Mouse (Mus musculus) forebrain, embryonic 12.5 days (tissue): ENCODE data around the gene BC049715. TPM values are rescaled to one million over a fixed set of nuclear protein-coding genes. Genes with fewer than 3 reads are reported as not detected.

Experiments used
- ATAC-seq: fragments of 200-750 bp; cut with Nextera tagmentation; 2 replicates; pipeline ENCODE4 v1.8.0; 2017; ENCODE audit warnings: moderate TSS enrichment; ENCODE audit not compliant: low FRiP score
- H3K27ac ChIP-seq: fragments of 300-500 bp; sonication (generic); 2 replicates; pipeline ENCODE4 v1.5.1; 2016; ENCODE audit warnings: mild to moderate bottlenecking
- H3K27me3 ChIP-seq: fragments of 300-500 bp; sonication (generic); 2 replicates; pipeline ENCODE4 v1.6.1; 2016; ENCODE audit warnings: mild to moderate bottlenecking
- H3K36me3 ChIP-seq: fragments of 300-500 bp; sonication (generic); replicated peaks from 2 replicates; pipeline ENCODE4 v1.6.1; 2016; ENCODE audit warnings: mild to moderate bottlenecking
- H3K4me1 ChIP-seq: fragments of 300-500 bp; sonication (generic); 2 replicates; pipeline ENCODE4 v1.6.1; 2016
- H3K4me2 ChIP-seq: fragments of 300-500 bp; sonication (generic); 2 replicates; pipeline ENCODE4 v1.6.1; 2016; ENCODE audit warnings: mild to moderate bottlenecking, moderate library complexity
- H3K4me3 ChIP-seq: fragments of 300-500 bp; sonication (generic); replicated peaks from 2 replicates; pipeline ENCODE4 v1.5.1; 2016; ENCODE audit warnings: mild to moderate bottlenecking
- H3K9ac ChIP-seq: fragments of 300-500 bp; sonication (generic); 2 replicates; pipeline ENCODE4 v1.6.1; 2016; ENCODE audit warnings: mild to moderate bottlenecking
- H3K9me3 ChIP-seq: fragments of 300-500 bp; sonication (generic); 2 replicates; pipeline ENCODE4 v1.6.1; 2016
- WGBS: fragments of 180-500 bp; shearing (Covaris S2); methylation state at CpG from one replicate; pipeline ENCODE4 v1.1.7; 2016; 5-methylcytosine and 5-hydroxymethylcytosine counted together
- polyA plus RNA-seq: library from polyadenylated mRNA; unstranded; fragments of >200 nt; fragmentation: Nextera tagmentation; extraction: Ambion mirVana; gene quantifications from 2 replicates; pipeline ENCODE4 v1.2.1, GENCODE M21; 2016

Gene BC049715
- polyA plus RNA-seq, 1 experiment from 2014 or later, result 1.9 TPM

GRCm38 (mm10) chr6:136856071-136856636, 28.7 kb downstream of the BC049715 start:
- Histone ChIP-seq H3K9ac (no peak overlapping the region), H3K4me2 (no peak overlapping the region), H3K27me3 (no peaks in the 10 kb centered on the region), H3K4me3 (no peak overlapping the region), H3K36me3 (no peaks in the 10 kb centered on the region), H3K9me3 (no peaks in the 10 kb centered on the region), H3K4me1 (peaks cover 4% of the 10 kb centered on the region; the same call in 1 of the 2 replicates), H3K27ac (no peak overlapping the region)
- 67% methylated on average over 14 of the region's 14 CpGs for WGBS
- no peak for ATAC-seq

GRCm38 (mm10) chr6:136857186-136857872, 29.9 kb downstream of the BC049715 start, which contains the start of gene Art4:
Gene Art4, minus strand, starts transcription at chr6:136857733.
- no peak within 1 kb of the TSS for H3K9ac ChIP-seq
- ATAC-seq, result no peak
- WGBS, result 81% methylated on average over 18 of the region's 18 CpGs
- H3K27me3 ChIP-seq, result no peaks in the 10 kb centered on the region
- no peak within 1 kb of the TSS for H3K27ac ChIP-seq
- no peaks in the 10 kb centered on the region for H3K36me3 ChIP-seq
- no peak within 1 kb of the TSS for H3K4me2 ChIP-seq
- no peak within 1 kb of the TSS for H3K4me3 ChIP-seq
- peaks cover 4% of the 10 kb centered on the region; the same call in 1 of the 2 replicates for H3K4me1 ChIP-seq
- H3K9me3 ChIP-seq, result no peaks in the 10 kb centered on the region

- no peak overlapping the region for H3K27ac ChIP-seq
- no peaks in the 10 kb centered on the region for H3K9me3 ChIP-seq
- no peak overlapping the region for H3K4me2 ChIP-seq
- H3K36me3 ChIP-seq, result no peaks in the 10 kb centered on the region
- H3K4me3 ChIP-seq, result no peak overlapping the region
- no peak overlapping the region for H3K9ac ChIP-seq
- WGBS, result 72% methylated on average over 11 of the region's 11 CpGs
- H3K4me1 ChIP-seq, result peaks cover under 1% of the 10 kb centered on the region; the same call in 1 of the 2 replicates
- H3K27me3 ChIP-seq, result no peaks in the 10 kb centered on the region
- no peak for ATAC-seq
These were observed 30.4 kb downstream of the BC049715 start for GRCm38 (mm10) chr6:136857873-136858260.

GRCm38 (mm10) chr6:136858420-136858819, 31.0 kb downstream of the BC049715 start:
- no peaks in the 10 kb centered on the region for H3K9me3 ChIP-seq
- 79% methylated on average over 8 of the region's 8 CpGs for WGBS
- H3K36me3 ChIP-seq, result no peaks in the 10 kb centered on the region
- H3K9ac ChIP-seq, result no peak overlapping the region
- H3K4me2 ChIP-seq, result no peak overlapping the region
- no peaks in the 10 kb centered on the region for H3K27me3 ChIP-seq
- H3K4me3 ChIP-seq, result no peak overlapping the region
- no peak for ATAC-seq
- no peaks in the 10 kb centered on the region for H3K4me1 ChIP-seq
- H3K27ac ChIP-seq, result no peak overlapping the region

- H3K9me3 ChIP-seq, result no peaks in the 10 kb centered on the region
- H3K4me2 ChIP-seq, result no peak overlapping the region
- H3K27me3 ChIP-seq, result no peaks in the 10 kb centered on the region
- H3K27ac ChIP-seq, result no peak overlapping the region
- 52% methylated on average over 9 of the region's 9 CpGs for WGBS
- H3K9ac ChIP-seq, result no peak overlapping the region
- peak; percentile 44; the same call in 1 of the 2 replicates for ATAC-seq
- H3K4me3 ChIP-seq, result no peak overlapping the region
- H3K36me3 ChIP-seq, result no peaks in the 10 kb centered on the region
- no peaks in the 10 kb centered on the region for H3K4me1 ChIP-seq
These were observed 33.6 kb downstream of the BC049715 start for GRCm38 (mm10) chr6:136861020-136861419.

- WGBS, result 91% methylated on average over 5 of the region's 5 CpGs
- Histone ChIP-seq H3K27ac (no peak overlapping the region), H3K4me2 (no peak overlapping the region), H3K27me3 (no peaks in the 10 kb centered on the region), H3K36me3 (no peaks in the 10 kb centered on the region), H3K9me3 (no peaks in the 10 kb centered on the region), H3K9ac (no peak overlapping the region), H3K4me3 (no peak overlapping the region), H3K4me1 (no peaks in the 10 kb centered on the region)
- ATAC-seq, result no peak
These were observed 37.9 kb downstream of the BC049715 start for GRCm38 (mm10) chr6:136865360-136865759.

GRCm38 (mm10) chr6:136866150-136866549, 38.7 kb downstream of the BC049715 start:
- Histone ChIP-seq H3K9ac (no peak overlapping the region), H3K27me3 (no peaks in the 10 kb centered on the region), H3K4me3 (no peak overlapping the region), H3K9me3 (no peaks in the 10 kb centered on the region), H3K36me3 (no peaks in the 10 kb centered on the region), H3K4me2 (no peak overlapping the region), H3K27ac (no peak overlapping the region), H3K4me1 (no peaks in the 10 kb centered on the region)
- 80% methylated on average over 4 of the region's 4 CpGs for WGBS
- no peak for ATAC-seq

- no peaks in the 10 kb centered on the region for H3K36me3 ChIP-seq
- H3K4me1 ChIP-seq, result no peaks in the 10 kb centered on the region
- no peak overlapping the region for H3K4me2 ChIP-seq
- H3K4me3 ChIP-seq, result no peak overlapping the region
- ATAC-seq, result no peak
- no peak overlapping the region for H3K27ac ChIP-seq
- H3K9me3 ChIP-seq, result no peaks in the 10 kb centered on the region
- 88% methylated on average over 5 of the region's 5 CpGs for WGBS
- H3K9ac ChIP-seq, result no peak overlapping the region
- no peaks in the 10 kb centered on the region for H3K27me3 ChIP-seq
These were observed 41.5 kb downstream of the BC049715 start for GRCm38 (mm10) chr6:136868921-136869320.

- 45% methylated on average over 8 of the region's 8 CpGs for WGBS
- peaks cover 3% of the 10 kb centered on the region; the same call in 1 of the 2 replicates for H3K4me1 ChIP-seq
- no peak overlapping the region for H3K9ac ChIP-seq
- H3K4me2 ChIP-seq, result no peak overlapping the region
- no peak overlapping the region for H3K27ac ChIP-seq
- no peaks in the 10 kb centered on the region for H3K9me3 ChIP-seq
- no peaks in the 10 kb centered on the region for H3K36me3 ChIP-seq
- no peaks in the 10 kb centered on the region for H3K27me3 ChIP-seq
- ATAC-seq, result no peak
- H3K4me3 ChIP-seq, result no peak overlapping the region
These were observed 47.2 kb downstream of the BC049715 start for GRCm38 (mm10) chr6:136874599-136874998.

GRCm38 (mm10) chr6:136875670-136876069, 48.2 kb downstream of the BC049715 start, which contains the start of gene Mgp:
Gene Mgp, minus strand, starts transcription at chr6:136875823.
- ATAC-seq, result no peak
- Histone ChIP-seq H3K4me3 (no peak within 1 kb of the TSS), H3K27ac (no peak within 1 kb of the TSS), H3K4me2 (no peak within 1 kb of the TSS), H3K36me3 (no peaks in the 10 kb centered on the region), H3K9me3 (no peaks in the 10 kb centered on the region), H3K27me3 (no peaks in the 10 kb centered on the region), H3K4me1 (peaks cover 3% of the 10 kb centered on the region; the same call in 1 of the 2 replicates), H3K9ac (no peak within 1 kb of the TSS)
- 75% methylated on average over 9 of the region's 9 CpGs for WGBS

GRCm38 (mm10) chr6:136881678-136882077, 54.3 kb downstream of the BC049715 start:
- Histone ChIP-seq H3K9me3 (no peaks in the 10 kb centered on the region), H3K4me2 (no peak overlapping the region), H3K9ac (no peak overlapping the region), H3K27ac (no peak overlapping the region), H3K4me3 (no peak overlapping the region), H3K4me1 (no peaks in the 10 kb centered on the region), H3K27me3 (no peaks in the 10 kb centered on the region), H3K36me3 (no peaks in the 10 kb centered on the region)
- ATAC-seq, result no peak
- 75% methylated on average over 8 of the region's 8 CpGs for WGBS

GRCm38 (mm10) chr6:136883431-136883915, 56.0 kb downstream of the BC049715 start:
- Histone ChIP-seq H3K27ac (no peak overlapping the region), H3K36me3 (no peaks in the 10 kb centered on the region), H3K4me2 (no peak overlapping the region), H3K9me3 (no peaks in the 10 kb centered on the region), H3K27me3 (no peaks in the 10 kb centered on the region), H3K4me1 (no peaks in the 10 kb centered on the region), H3K9ac (no peak overlapping the region), H3K4me3 (no peak overlapping the region)
- ATAC-seq, result no peak
- WGBS, result 89% methylated on average over 3 of the region's 3 CpGs

- Histone ChIP-seq H3K9me3 (no peaks in the 10 kb centered on the region), H3K4me3 (no peak overlapping the region), H3K4me1 (no peaks in the 10 kb centered on the region), H3K27me3 (no peaks in the 10 kb centered on the region), H3K4me2 (no peak overlapping the region), H3K36me3 (no peaks in the 10 kb centered on the region), H3K27ac (no peak overlapping the region), H3K9ac (no peak overlapping the region)
- ATAC-seq, result no peak
- 97% methylated on average over 6 of the region's 6 CpGs for WGBS
These were observed 56.5 kb downstream of the BC049715 start for GRCm38 (mm10) chr6:136883961-136884360.
